Mouse (Mus musculus): ENCODE measurements around the gene Wdr27.

DNA sequence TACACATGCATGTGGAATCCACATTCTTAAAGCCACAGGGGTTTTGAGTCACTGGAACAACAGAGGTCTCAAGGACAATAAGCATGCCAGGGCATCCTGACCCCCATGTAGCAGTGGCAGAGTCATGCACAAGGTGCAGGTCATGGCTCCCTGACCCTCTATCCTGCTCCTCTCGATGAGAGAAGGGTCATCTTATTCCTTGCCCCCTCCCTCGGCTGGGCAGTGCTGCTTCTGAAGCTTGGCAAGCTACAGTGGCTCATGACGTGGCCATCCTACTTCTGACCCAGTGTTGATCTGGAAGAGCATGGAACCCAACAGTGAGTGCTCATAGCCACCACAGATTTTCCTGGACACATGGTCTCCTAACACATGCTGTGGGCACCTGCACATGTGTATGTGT is 126.9 kb downstream of the Wdr27 start:
- TF ChIP-seq CTCF (IDR thresholded peaks at IDR 0.05; ENCODE audit: insufficient read depth, low read length), result no peak
- no peak for TF ChIP-seq POLR2A (IDR thresholded peaks at IDR 0.05; ENCODE audit: borderline replicate concordance, extremely low read depth, low read depth, low read length)

All from lung, adult 2 months (tissue).